Mouse (Mus musculus) limb, embryonic 11.5 days (tissue): ENCODE measurements around the gene Afap1l2. TPM values are rescaled to one million over a fixed set of nuclear protein-coding genes. Genes with fewer than 3 reads are reported as not detected.

ENCODE experiments used
- ATAC-seq: fragments of 200-750 bp; cut with Nextera tagmentation; 2 replicates; pipeline ENCODE4 v1.8.0; 2017; ENCODE audit warnings: low read depth; ENCODE audit not compliant: insufficient number of reproducible peaks, low FRiP score, low TSS enrichment
- DNase-seq: peaks from one replicate; pipeline ENCODE4 v3.0.0-alpha.2; 2015; ENCODE audit warnings: low spot score
- H3K27ac ChIP-seq: fragments of 300-500 bp; sonication (generic); replicated peaks from 2 replicates; pipeline ENCODE4 v1.5.1; 2014; ENCODE audit warnings: low read depth, mild to moderate bottlenecking, low read length
- H3K27me3 ChIP-seq: fragments of 300-500 bp; sonication (generic); 2 replicates; pipeline ENCODE4 v1.6.1; 2014; ENCODE audit warnings: mild to moderate bottlenecking, low read length, mixed read lengths; ENCODE audit not compliant: control insufficient read depth, insufficient read depth
- H3K36me3 ChIP-seq: fragments of 300-500 bp; sonication (generic); 2 replicates; pipeline ENCODE4 v1.6.1; 2014; ENCODE audit warnings: mild to moderate bottlenecking, low read length, moderate library complexity, mixed read lengths; ENCODE audit not compliant: control insufficient read depth, insufficient read depth
- H3K4me1 ChIP-seq: fragments of 300-500 bp; sonication (generic); 2 replicates; pipeline ENCODE4 v1.6.1; 2014; ENCODE audit warnings: low read length, mixed read lengths; ENCODE audit not compliant: control insufficient read depth, insufficient read depth
- H3K4me2 ChIP-seq: fragments of 300-500 bp; sonication (generic); 2 replicates; pipeline ENCODE4 v1.6.1; 2014; ENCODE audit warnings: low read depth, mild to moderate bottlenecking, moderate library complexity; ENCODE audit not compliant: severe bottlenecking
- H3K4me3 ChIP-seq: fragments of 300-500 bp; sonication (generic); 2 replicates; pipeline ENCODE4 v1.5.1; 2014; ENCODE audit warnings: low read depth, low read length
- H3K9ac ChIP-seq: fragments of 300-500 bp; sonication (generic); 2 replicates; pipeline ENCODE4 v1.6.1; 2014; ENCODE audit warnings: mild to moderate bottlenecking, low read length
- H3K9me3 ChIP-seq: fragments of 300-500 bp; sonication (generic); 2 replicates; pipeline ENCODE4 v1.6.1; 2016; ENCODE audit warnings: low read length; ENCODE audit not compliant: control insufficient read depth
- WGBS: fragments of 180-500 bp; shearing (Covaris S2); extraction: QIAGEN DNeasy Blood & Tissue Kit; methylation state at CpG from one replicate; pipeline ENCODE4 v1.1.7; 2014; 5-methylcytosine and 5-hydroxymethylcytosine counted together
- polyA plus RNA-seq: library from polyadenylated mRNA; unstranded; fragments of >200 nt; fragmentation: Nextera tagmentation; extraction: Ambion mirVana; gene quantifications from 2 replicates; pipeline ENCODE4 v1.2.1, GENCODE M21; 2014

Gene Afap1l2
- polyA plus RNA-seq, 1 experiment from 2014 or later: 1.8 TPM

GRCm38 (mm10) chr19:57014808-57015207, 6.8 kb upstream of the Afap1l2 start:
- Histone ChIP-seq H3K9ac (no peak overlapping the region), H3K9me3 (no peaks in the 10 kb centered on the region), H3K27ac (no peak overlapping the region), H3K27me3 (no peaks in the 10 kb centered on the region), H3K4me3 (no peak overlapping the region), H3K4me2 (no peak overlapping the region), H3K36me3 (no peaks in the 10 kb centered on the region), H3K4me1 (peaks cover 3% of the 10 kb centered on the region; the same call in 1 of the 2 replicates)
- no peak for DNase-seq
- no peak for ATAC-seq
- WGBS: 78% methylated on average over 3 of the region's 3 CpGs

GRCm38 (mm10) chr19:57013271-57013677, 5.2 kb upstream of the Afap1l2 start:
- Histone ChIP-seq H3K36me3 (no peaks in the 10 kb centered on the region), H3K27ac (no peak overlapping the region), H3K4me1 (peaks cover 3% of the 10 kb centered on the region; the same call in 1 of the 2 replicates), H3K27me3 (no peaks in the 10 kb centered on the region; the same call in 1 of the 2 replicates), H3K9me3 (no peaks in the 10 kb centered on the region), H3K4me2 (no peak overlapping the region), H3K9ac (no peak overlapping the region), H3K4me3 (no peak overlapping the region)
- ATAC-seq (no peak), DNase-seq (no peak)
- WGBS: 73% methylated on average over 6 of the region's 6 CpGs

GRCm38 (mm10) chr19:57012068-57012467, 4.0 kb upstream of the Afap1l2 start:
- Histone ChIP-seq H3K9me3 (no peaks in the 10 kb centered on the region), H3K9ac (no peak overlapping the region), H3K4me2 (no peak overlapping the region), H3K27ac (no peak overlapping the region), H3K36me3 (no peaks in the 10 kb centered on the region), H3K27me3 (peaks cover 12% of the 10 kb centered on the region), H3K4me1 (peaks cover 5% of the 10 kb centered on the region), H3K4me3 (no peak overlapping the region)
- ATAC-seq: no peak
- DNase-seq: no peak
- WGBS: 62% methylated on average over 3 of the region's 3 CpGs

- Histone ChIP-seq H3K9me3 (no peaks in the 10 kb centered on the region), H3K4me2 (no peak overlapping the region), H3K4me3 (no peak overlapping the region), H3K36me3 (no peaks in the 10 kb centered on the region), H3K4me1 (peaks cover 5% of the 10 kb centered on the region), H3K9ac (no peak overlapping the region), H3K27me3 (peaks cover 16% of the 10 kb centered on the region), H3K27ac (no peak overlapping the region)
- WGBS: 42% methylated on average over 4 of the region's 4 CpGs
- DNase-seq: no peak
- no peak for ATAC-seq
Measured at GRCm38 (mm10) chr19:57010064-57010463, 2.0 kb upstream of the Afap1l2 start.

GRCm38 (mm10) chr19:57009653-57010052, 1.6 kb upstream of the Afap1l2 start:
- Histone ChIP-seq H3K9me3 (no peaks in the 10 kb centered on the region), H3K4me2 (no peak overlapping the region), H3K36me3 (no peaks in the 10 kb centered on the region), H3K4me1 (peaks cover 5% of the 10 kb centered on the region), H3K27ac (no peak overlapping the region), H3K4me3 (no peak overlapping the region), H3K27me3 (peaks cover 16% of the 10 kb centered on the region), H3K9ac (no peak overlapping the region)
- 50% methylated on average over 4 of the region's 4 CpGs for WGBS
- ATAC-seq (no peak), DNase-seq (no peak)

- H3K9ac ChIP-seq: no peak overlapping the region
- H3K4me3 ChIP-seq: no peak overlapping the region
- no peaks in the 10 kb centered on the region for H3K9me3 ChIP-seq
- no peak overlapping the region for H3K27ac ChIP-seq
- WGBS: 75% methylated on average over 16 of the region's 16 CpGs
- H3K4me2 ChIP-seq: peak overlapping the region; percentile 90; the same call in 1 of the 2 replicates
- no peaks in the 10 kb centered on the region for H3K36me3 ChIP-seq
- no peak for DNase-seq
- H3K4me1 ChIP-seq: peaks cover 12% of the 10 kb centered on the region
- no peak for ATAC-seq
- H3K27me3 ChIP-seq: peaks cover 16% of the 10 kb centered on the region
Measured at GRCm38 (mm10) chr19:57007291-57007690, 737 bp downstream of the Afap1l2 start.

- Histone ChIP-seq H3K9ac (no peak overlapping the region), H3K36me3 (no peaks in the 10 kb centered on the region), H3K27ac (no peak overlapping the region), H3K27me3 (peaks cover 16% of the 10 kb centered on the region), H3K9me3 (no peaks in the 10 kb centered on the region), H3K4me1 (peaks cover 12% of the 10 kb centered on the region), H3K4me2 (no peak overlapping the region), H3K4me3 (no peak overlapping the region)
- DNase-seq (no peak), ATAC-seq (no peak)
- WGBS: 68% methylated on average over 13 of the region's 13 CpGs
Measured at GRCm38 (mm10) chr19:57006841-57007240, 1.2 kb downstream of the Afap1l2 start.

GRCm38 (mm10) chr19:57005062-57005461, 3.0 kb downstream of the Afap1l2 start:
- 92% methylated on average over 4 of the region's 4 CpGs for WGBS

GRCm38 (mm10) chr19:57003460-57003810, 4.6 kb downstream of the Afap1l2 start:
- Histone ChIP-seq H3K27me3 (peaks cover 16% of the 10 kb centered on the region), H3K36me3 (no peaks in the 10 kb centered on the region), H3K4me1 (peaks cover 15% of the 10 kb centered on the region), H3K4me2 (no peak overlapping the region), H3K4me3 (no peak overlapping the region), H3K27ac (no peak overlapping the region; the same call in 1 of the 2 replicates), H3K9ac (no peak overlapping the region; the same call in 1 of the 2 replicates), H3K9me3 (no peaks in the 10 kb centered on the region)
- no peak for ATAC-seq
- WGBS: 26% methylated on average over 7 of the region's 7 CpGs
- peak; percentile 40 for DNase-seq

More at GRCm38 (mm10) chr19:57005062-57005461, 3.0 kb downstream of the Afap1l2 start:
- peaks cover 12% of the 10 kb centered on the region for H3K4me1 ChIP-seq
- H3K27ac ChIP-seq: no peak overlapping the region
- H3K4me2 ChIP-seq: no peak overlapping the region
- no peaks in the 10 kb centered on the region for H3K36me3 ChIP-seq
- H3K9me3 ChIP-seq: no peaks in the 10 kb centered on the region
- no peak overlapping the region for H3K4me3 ChIP-seq
- H3K9ac ChIP-seq: no peak overlapping the region
- ATAC-seq (no peak), DNase-seq (no peak)
- H3K27me3 ChIP-seq: peaks cover 16% of the 10 kb centered on the region
